Mouse (Mus musculus) right cerebral cortex, postnatal 4 days (tissue): ENCODE measurements around the gene Nelfb.

Source experiments
- DNase-seq: peaks from one replicate; pipeline ENCODE4 v3.0.0-alpha.2; 2022

Gene Nelfb

DNA sequence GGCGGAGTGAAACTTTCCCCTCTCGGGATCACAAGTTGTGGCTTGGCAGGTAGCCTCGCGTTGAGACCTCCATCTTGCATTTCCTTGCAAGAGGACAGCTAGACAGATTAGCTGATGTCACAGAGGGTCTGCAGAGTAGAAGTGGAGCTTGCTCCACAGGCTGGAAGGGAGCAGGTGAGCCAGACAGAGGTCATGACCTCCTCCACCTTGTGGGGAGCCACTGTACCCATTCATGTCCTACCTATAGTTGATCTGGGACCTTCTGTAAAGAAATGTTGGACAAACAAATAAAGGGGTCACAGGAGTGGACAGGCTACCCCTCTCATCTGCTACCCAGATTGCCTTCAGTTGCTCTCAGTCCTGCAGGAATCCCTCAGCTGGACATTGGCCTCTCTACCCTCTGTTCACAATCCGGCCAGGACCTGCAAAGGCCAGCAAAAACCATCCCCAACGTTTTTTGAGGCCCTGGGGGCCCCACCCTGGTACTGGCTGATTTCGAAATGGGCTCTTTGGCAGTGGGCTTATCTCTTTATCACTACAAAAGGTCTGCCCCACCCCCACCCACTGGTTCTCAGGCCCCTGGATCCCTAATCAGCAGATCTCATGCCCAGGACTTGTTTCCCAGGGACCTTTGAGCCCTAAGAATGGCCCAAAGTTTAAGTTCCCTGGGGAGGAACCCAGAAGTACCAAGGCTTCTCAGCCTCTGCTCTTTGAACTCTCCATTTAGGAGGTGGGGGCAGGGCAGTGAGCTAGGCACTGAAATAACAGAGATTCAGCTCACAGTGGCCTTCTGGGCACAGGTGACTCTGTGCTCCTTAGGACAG is 36.2 kb downstream of the Nelfb start:
- DNase-seq, result no peak

DNA sequence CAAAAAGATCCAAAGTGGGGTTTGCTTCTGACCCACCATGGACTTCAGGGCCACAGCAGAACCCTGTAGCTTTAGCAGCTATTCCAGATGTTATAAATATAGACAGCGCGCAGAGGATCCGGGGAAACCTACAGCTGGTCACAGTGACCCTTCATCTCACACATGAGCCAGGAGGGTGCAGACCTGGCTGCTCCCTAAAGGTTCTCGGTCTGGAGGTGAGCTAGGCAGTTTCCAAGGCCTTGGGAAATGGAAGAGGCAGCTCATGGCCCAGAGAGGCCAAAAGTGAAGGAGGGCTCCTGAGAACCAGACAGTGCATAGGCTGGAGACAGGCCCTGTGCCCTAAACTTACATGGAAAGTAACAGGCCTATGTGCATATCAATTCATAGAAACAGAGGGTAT is 37.5 kb downstream of the Nelfb start:
- no peak for DNase-seq

DNA sequence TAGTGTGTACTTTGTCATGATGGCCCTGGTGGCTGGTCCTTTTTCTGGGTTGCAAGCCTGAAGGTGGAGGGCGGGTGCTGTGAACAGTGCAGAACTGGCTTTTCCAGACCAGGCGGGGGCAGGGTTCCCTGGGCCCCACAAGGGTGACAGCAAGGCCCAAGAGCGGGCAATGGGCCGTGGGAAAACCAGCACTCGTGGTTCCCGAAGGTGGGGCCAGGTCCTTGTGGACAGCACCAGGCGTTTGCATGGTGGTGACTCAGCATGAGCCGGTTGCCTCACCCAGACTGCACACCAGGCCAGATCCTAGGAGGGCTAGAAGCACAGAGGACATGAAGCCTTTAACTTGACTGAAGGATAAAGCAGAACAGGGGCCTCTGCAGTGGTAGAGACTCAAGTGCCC is 38.7 kb downstream of the Nelfb start:
- no peak for DNase-seq

DNA sequence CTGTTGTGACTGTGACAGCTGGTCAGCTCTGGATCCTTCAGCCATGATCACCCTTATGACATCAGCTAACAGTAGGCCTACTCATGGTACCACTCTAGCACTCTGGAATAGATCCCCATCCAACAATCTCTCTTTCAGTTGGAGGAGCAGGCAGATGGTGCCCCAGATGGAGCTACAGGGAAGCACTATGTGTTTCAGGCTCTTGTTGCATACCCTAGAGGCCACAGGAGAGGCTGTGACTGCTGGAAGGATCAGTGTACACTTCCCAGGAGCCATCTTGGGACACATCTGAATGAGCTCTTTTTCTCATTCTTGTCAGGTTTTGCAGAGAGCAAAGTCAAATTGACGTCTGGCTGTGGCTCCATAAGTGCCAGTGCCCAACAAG is 39.5 kb downstream of the Nelfb start:
- no peak for DNase-seq

DNA sequence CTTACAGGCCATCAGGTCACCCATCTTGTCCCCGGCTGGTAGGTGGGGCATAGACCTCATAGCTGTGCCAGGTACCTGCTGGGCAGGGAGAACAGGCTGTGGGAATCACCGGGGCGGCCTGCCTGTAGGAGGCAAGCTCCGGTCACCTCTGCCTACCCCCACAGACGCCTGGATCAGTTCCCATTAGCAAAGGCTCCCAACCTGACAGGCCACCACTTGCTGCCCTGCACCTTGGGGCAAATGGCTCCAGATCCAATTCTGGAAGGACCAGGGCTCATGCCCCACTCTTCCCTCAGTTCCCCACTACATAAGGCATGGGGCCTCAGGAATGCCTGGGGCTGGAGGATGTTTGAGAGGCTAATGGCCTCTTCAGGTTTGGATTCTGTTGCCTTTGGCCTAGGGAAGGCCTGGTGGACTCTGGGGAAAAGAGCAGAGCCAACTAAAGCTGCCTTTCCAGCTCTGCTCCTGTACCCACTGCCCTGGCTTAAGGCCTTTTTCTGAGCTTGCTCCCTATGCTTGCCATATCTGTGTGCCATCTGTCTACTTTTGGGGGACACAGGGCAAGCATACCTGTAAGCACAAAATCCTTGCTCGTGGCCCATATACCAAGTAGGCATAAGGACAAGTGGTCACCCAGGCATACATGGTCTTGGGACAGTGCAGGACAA is 40.1 kb downstream of the Nelfb start:
- no peak for DNase-seq

DNA sequence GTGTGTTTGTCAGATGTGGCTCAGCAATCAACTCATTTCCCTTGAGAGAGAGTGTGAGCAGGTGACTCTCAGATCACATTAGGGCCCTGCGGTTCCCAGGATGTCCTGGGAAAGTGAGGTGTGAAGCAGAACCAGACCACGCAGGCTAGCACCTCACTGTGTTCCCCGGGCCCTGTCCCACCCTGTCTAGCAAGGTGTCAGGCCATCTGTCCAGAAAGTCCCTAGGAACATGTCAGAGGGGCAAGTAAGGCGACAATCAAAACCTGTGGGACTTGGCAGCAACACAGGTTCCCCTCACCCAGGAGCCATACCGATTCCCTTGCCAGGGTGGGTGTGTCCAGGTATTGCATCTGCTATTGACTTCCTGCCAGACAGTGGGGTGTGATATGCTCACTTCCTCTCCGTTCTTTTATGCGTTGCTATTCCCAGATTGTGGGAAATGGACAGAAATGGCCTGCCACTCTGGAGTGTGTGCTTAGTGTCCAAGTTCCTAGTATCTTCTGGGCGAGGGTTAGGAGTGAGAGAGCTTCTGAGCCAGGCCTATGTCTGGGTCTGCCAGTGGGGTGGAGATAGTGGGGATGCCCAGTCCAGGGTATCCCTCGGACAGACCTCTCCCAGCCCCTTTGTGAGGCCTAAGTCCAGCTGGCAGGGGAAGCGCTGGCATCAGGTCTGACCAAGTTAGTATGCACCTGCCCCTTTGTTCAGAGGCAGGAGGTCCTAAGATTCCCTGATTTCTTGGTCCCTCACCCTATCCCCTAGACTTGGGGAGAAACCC is 40.8 kb downstream of the Nelfb start:
- DNase-seq, result no peak

DNA sequence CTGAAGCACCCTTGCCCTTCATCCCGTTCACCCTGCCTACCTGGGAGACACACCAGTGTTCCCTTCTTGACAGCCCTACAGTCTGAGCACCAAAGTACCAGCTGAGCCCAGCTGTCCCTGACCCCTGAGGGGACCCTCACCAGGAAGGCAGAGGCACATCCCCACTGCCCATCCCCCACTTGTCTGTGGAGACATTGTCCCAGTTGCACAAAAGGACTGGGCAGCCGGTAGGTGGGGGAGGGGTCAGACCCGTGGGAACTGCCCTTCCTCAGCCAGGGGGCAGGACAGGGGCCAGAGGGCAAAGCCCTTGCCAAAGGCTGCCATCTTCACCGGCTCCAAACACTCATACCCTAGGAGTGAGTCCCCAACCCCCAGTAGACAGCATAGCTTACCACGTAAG is 41.5 kb downstream of the Nelfb start:
- no peak for DNase-seq

DNA sequence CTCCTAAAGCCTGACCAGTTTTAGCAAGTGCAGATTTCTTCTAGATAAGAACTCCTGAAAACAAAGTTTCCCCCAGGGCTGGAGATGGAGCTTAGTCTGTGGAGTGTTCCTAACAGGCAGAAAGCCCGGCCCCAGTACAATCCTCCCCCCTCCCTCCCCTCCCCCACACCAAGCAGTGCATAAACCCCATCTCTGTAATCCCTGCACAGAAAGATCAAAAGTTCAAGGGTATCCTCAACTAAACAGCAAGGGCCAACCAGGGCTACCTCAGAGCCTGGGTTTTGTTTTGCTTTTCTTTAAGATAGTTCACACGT is 42.7 kb downstream of the Nelfb start:
- no peak for DNase-seq

DNA sequence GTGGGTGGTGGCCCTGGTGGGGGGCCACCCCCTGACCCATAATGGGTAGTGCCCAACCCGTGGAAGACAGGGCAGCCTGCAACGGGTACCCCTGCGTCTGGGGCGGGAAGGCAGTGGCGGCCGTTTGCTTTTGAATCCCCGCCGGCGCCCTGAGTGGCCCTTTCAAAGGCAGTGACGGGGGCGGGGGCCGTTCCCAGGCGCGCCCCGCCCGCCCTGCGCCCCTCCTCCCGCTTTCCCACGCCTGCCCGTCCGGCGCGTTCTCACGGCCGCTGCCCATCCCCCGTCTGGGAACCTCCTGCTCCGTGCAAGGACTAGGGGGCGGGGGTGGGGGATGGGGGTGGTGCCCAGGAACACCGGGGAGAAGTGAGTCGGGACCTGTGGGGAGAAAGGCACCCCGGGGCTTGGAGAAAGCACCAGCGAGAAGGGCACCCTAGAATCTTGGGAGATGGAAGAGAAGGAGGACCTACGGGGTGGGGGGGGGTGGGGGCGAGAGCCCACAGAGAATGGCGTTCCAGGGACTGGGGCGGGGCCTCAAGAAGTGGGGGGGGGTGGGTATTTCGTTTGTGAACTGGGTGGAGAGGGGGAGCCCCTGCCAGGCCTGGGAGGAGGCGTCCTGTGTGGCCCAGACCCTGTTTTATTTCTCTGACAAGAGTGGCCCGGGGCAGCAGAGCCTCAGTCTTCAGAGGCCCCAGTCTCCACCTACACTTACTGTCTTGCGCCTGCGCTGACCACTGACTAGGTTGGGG is 43.2 kb downstream of the Nelfb start:
- DNase-seq, result peak; percentile 79

DNA sequence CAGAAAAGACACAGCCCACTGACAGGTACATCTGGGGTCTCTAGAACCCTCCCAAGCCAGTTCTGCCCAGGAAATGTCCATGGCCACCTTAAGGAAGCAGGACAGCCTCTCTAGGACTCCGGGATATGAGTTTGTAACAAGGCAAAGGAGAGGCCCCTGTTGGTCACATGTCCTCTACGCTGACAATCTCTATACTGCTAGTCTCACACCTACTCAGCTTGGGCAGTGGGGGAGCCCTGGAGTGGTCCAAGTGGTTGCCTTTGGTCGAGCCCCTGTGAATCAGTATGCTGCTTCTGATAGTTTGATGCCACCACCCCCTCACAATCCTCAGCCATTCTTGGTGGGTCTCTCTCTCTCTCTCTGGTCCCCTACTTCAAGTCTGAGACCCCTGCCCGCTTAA is 43.8 kb downstream of the Nelfb start:
- DNase-seq, result no peak

DNA sequence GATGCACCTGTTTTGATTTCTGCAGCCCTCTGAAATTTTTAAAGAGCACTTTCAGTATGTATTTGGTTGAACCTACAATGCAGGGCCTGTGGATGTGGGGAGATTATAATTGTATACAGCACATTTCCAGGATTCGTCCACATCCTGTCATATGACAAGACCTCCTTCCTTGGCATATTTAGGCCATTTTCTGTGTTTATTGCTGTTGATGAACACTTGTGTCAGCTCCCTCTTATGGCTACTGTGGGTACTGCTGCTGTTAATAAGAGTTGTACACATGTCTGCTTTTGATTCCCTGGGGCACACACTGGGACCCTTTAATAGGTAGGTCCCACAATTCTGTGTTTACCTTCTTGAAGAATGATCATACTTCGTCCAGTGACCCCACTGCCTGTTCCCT is 53.6 kb downstream of the Nelfb start:
- DNase-seq, result peak; percentile 58

DNA sequence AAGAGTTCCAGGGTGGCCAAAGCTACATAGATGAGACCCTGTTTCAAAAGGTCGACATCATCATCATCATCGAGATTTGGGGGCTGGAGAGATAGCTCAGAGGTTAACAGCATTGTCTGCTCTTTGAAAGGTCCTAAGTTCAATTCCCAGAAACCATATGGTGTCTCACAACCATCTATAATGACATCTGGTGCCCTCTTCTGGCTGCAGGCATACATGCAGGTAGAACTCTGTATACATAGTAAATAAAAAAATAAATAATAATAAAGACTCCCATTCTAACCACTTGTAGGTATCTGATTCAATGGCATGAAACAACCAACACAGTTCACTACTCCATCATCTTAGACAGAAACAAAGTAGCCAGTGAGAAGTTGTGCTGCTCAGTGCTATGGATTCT is 54.3 kb downstream of the Nelfb start:
- DNase-seq, result no peak

DNA sequence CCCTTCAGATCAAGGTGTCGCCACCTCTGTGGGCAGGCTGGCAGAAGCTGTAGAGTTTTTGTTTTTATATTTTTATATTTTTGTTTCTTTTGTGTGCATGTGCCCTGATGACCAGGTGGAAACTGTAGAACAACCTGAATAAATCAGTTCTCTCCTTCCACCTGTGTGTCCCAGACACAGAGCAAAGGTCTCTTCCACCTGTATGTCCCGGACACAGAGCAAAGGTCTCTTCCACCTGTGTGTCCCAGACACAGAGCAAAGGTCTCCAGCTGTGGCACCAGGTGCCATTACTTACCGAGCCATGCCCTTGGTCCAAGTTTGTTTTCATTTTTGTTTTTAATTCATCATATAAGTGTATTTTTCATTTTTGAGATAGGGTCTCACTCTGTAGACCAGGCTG is 55.1 kb downstream of the Nelfb start:
- no peak for DNase-seq

DNA sequence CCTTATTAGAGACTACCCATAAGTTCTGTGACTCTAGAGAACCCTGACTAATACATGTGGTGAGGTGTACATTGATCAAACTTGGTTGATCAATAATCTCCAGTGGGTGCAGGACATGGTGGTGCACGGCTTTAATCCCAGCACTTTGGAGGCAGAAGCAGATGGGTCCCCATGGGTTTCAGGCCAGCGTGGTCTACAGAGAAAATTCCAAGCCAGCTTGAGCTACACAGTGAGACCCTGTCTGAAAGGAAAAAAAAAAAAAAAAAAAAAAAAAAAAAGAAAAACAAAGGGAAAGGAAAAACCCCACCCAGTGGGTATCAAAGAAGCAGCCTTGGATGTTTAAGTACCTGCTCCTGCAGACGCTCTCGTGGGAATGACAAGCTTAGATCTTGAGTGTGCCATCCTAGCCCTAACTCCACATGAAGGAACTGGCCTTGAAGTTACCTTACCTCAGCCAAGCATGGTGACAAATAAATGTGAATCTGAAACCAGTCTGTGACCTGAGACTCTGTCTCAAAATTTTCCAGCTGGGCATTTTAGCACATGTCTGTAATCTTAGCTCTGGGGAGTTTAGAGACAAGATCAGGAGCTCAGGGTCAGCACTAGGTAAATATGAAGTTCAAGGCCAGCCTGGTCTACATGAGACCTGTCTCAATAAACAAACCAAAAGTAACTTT is 59.9 kb downstream of the Nelfb start:
- no peak for DNase-seq
